Mouse (Mus musculus): ENCODE measurements around the gene Zmiz1. TPM values are rescaled to one million over a fixed set of nuclear protein-coding genes. Genes with fewer than 3 reads are reported as not detected.

The Zmiz1 gene
- polyA plus RNA-seq, 1 experiment from 2014 or later: 66.5 TPM

DNA sequence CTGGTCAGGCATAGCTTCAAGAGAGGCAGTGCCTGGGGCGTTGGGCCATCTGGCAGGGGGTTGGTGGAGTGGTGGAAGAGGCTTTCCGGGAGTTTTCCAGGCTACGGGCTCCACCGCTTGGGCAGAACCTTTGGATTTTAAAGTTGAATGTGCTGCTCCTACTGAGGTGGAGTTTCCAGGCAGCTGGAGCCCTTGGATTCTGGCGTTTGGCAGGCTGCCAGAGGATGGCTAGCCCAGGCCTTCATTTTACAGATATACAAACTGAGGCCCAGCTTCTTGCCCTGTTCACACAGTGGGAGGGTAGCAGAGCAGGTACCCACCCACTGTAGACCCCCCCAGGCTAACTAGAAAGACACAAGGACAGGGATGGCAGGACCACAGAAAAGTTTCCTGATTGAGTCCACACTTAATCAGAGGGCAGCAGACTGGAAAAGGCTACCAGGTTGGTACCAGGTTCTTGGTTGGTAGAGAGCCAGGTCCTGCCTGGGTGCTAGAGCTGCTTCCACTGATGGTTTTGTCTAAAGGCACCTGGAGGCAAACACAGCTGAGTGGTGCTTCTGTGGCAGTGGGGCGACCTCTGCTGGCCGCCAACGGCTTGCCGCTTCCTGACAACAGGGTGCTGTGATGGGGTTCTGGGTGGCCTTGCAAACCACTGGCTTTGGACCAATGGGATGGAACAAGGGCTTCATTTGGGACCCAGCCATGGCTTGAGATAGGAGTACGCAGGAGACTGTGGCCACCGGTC is 106.5 kb downstream of the Zmiz1 start:
- no peak overlapping the region for H3K4me3 ChIP-seq
- WGBS: 29% methylated on average over 11 of the region's 11 CpGs
- no peak overlapping the region for H3K9ac ChIP-seq
- peak overlapping the region; percentile 81 for H3K27ac ChIP-seq
- no peak overlapping the region for H3K4me2 ChIP-seq (replicated peaks)
- H3K9me3 ChIP-seq (replicated peaks): no peaks in the 10 kb centered on the region
- H3K36me3 ChIP-seq: peaks cover 7% of the 10 kb centered on the region; the same call in 1 of the 2 replicates
- H3K27me3 ChIP-seq: no peaks in the 10 kb centered on the region
- peak; percentile 60 for ATAC-seq (ENCODE audit: low FRiP score)
- peaks cover 47% of the 10 kb centered on the region for H3K4me1 ChIP-seq

DNA sequence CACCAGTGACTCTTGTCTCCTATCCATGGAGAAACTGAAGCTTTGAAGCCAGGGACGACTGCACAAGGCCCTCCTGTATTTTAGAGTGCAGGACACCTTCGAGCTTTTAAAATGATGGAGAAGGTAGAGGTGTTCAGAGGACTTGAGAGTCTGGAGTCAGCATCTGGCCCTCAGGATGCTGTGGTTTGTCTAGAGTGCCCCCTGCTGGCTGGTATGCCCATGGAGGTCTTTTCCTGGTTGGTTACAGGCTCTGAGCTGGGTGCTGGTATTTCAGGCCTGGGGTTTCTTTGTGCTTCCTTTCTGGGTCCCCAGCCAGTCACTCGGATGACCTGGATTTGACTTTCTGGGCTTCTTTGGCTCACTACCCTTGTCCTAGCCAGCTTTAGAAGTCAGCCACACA is 108.3 kb downstream of the Zmiz1 start:
- H3K9me3 ChIP-seq (replicated peaks): no peaks in the 10 kb centered on the region
- peaks cover 37% of the 10 kb centered on the region for H3K4me1 ChIP-seq
- 62% methylated on average over 3 of the region's 3 CpGs for WGBS
- H3K4me2 ChIP-seq (replicated peaks): no peak overlapping the region
- H3K4me3 ChIP-seq: no peak overlapping the region
- peaks cover 11% of the 10 kb centered on the region for H3K36me3 ChIP-seq
- H3K27me3 ChIP-seq: no peaks in the 10 kb centered on the region
- no peak for ATAC-seq (ENCODE audit: low FRiP score)
- H3K9ac ChIP-seq: no peak overlapping the region
- H3K27ac ChIP-seq: no peak overlapping the region

DNA sequence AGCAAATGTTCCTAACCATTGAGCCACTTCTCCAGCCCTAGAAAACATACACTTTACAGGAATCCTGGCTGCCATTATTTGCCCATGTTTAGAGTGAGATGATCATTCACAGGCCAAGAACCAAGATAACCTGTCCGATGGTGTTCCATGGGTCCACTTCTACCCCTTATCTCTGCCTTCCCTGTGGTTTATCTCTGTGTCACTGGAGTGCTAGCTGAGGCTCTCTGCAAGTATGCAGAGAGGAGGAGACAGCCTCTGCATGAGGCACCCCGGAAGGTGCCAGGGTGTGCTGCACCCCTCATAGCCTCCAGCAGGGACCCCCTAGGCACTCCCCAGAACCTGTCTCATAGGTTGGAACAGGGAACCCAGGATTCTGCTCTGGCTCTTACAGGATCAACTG is 108.9 kb downstream of the Zmiz1 start:
- Histone ChIP-seq H3K9ac (no peak overlapping the region), H3K36me3 (peaks cover 17% of the 10 kb centered on the region), H3K27me3 (no peaks in the 10 kb centered on the region), H3K4me1 (peaks cover 33% of the 10 kb centered on the region), H3K4me3 (no peak overlapping the region), H3K4me2 (replicated peaks) (no peak overlapping the region), H3K27ac (no peak overlapping the region), H3K9me3 (replicated peaks) (no peaks in the 10 kb centered on the region)
- 91% methylated on average over 2 of the region's 2 CpGs for WGBS
- no peak for ATAC-seq (ENCODE audit: low FRiP score)

DNA sequence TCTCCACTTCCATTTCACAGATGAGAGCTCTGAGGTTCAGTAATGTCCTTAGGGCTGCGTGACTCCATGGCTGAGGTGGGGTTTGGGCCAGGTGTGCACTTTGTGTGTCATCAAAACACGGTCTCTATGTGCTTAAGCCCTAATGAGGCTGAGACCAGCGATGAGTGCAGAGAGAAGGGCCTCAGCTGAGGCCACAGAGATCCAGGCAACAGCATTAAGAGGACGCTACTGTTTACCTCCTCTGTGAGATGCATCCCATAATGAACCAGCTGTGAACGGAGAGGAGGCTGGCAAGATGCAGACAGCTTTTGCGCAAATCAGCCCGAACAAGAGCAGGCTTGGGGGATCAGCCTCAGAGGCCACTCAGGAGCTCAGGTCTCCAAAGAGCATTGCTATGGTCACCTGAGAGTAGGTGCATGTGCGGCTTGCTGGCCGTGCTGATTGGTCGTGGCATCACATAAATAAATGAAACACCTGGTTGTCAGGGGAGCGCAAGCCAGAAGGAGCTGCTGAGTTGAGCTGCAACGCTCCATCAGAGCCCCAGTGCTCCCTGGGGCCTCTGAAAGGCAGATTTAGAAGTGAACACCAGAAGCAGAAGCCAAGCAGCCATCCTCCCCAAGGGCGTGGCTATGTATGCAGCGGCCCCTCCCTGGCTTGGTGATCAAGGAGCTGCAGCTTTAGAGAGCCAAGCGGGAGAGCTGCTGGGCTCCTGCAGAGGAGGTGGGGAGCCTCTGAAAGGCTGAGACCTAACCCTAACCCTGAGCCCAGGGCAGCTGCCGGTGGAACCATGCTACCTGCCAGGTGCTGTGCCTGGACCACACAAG is 115.3 kb downstream of the Zmiz1 start:
- WGBS: 51% methylated on average over 16 of the region's 16 CpGs
- H3K27me3 ChIP-seq: no peaks in the 10 kb centered on the region
- peak overlapping the region; percentile 60 for H3K27ac ChIP-seq
- H3K4me3 ChIP-seq: no peak overlapping the region
- peaks cover 54% of the 10 kb centered on the region for H3K36me3 ChIP-seq
- no peak overlapping the region for H3K4me2 ChIP-seq (replicated peaks)
- H3K9me3 ChIP-seq (replicated peaks): no peaks in the 10 kb centered on the region
- ATAC-seq (ENCODE audit: low FRiP score): 0 out of 2 replicates have a peak, but pooled peaks have one; percentile 33
- H3K4me1 ChIP-seq: peaks cover 41% of the 10 kb centered on the region
- no peak overlapping the region for H3K9ac ChIP-seq

DNA sequence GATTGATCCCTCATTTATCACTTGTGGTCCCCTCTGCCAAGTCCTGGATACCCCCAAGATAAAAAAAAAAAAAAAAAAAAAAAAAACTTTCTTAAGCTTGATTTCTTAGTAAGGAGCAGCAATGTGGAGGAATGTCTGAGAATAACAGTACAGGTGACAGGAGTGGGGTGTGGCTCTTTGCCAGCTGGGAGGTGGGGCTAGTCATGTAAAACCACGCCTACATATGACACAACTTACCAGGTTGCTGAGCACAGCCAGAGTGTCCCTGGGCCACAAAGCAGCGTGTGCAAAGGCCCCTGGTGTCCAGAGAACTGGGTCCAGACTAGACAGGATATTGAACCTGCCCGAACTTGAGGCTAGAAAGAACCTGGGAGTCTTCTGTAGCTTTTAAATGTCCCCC is 117.7 kb downstream of the Zmiz1 start:
- Histone ChIP-seq H3K36me3 (peaks cover 71% of the 10 kb centered on the region), H3K27ac (no peak overlapping the region; the same call in 1 of the 2 replicates)
- ATAC-seq (ENCODE audit: low FRiP score): no peak

DNA sequence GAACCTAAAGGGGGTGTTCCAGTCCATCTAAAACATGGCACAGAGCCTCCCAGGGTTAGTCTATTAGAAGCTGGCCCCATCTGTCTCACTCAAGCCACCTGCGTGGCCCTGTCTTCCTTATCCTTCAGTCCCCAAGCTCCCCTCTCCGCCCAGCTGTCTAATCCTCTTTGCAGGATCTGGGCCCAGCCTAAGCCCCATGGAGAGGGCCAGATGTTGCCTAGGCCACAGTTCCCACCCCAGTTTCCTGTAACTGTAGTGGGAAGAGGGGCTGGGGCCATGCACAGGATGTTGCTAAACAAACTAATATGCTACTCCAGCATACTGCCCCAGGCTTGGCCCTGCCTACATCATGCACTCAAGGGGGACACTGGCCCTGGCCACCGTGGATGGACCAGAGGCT is 118.4 kb downstream of the Zmiz1 start:
- H3K4me1 ChIP-seq: peaks cover 54% of the 10 kb centered on the region
- no peaks in the 10 kb centered on the region for H3K27me3 ChIP-seq
- no peak for ATAC-seq (ENCODE audit: low FRiP score)
- peaks cover 70% of the 10 kb centered on the region for H3K36me3 ChIP-seq
- H3K9me3 ChIP-seq (replicated peaks): no peaks in the 10 kb centered on the region
- peak overlapping the region; percentile 50 for H3K27ac ChIP-seq
- H3K4me2 ChIP-seq (replicated peaks): no peak overlapping the region
- 40% methylated on average over 3 of the region's 3 CpGs for WGBS
- no peak overlapping the region for H3K4me3 ChIP-seq
- H3K9ac ChIP-seq: 0 out of 2 replicates have a peak overlapping the region, but pooled peaks have one; percentile 45

More for the DNA sequence above, 117.7 kb downstream of the Zmiz1 start:
- H3K9me3 ChIP-seq (replicated peaks): no peaks in the 10 kb centered on the region
- H3K4me3 ChIP-seq: no peak overlapping the region
- H3K27me3 ChIP-seq: no peaks in the 10 kb centered on the region
- WGBS: 83% methylated on average over 3 of the region's 3 CpGs
- no peak overlapping the region for H3K4me2 ChIP-seq (replicated peaks)
- H3K4me1 ChIP-seq: peaks cover 54% of the 10 kb centered on the region
- no peak overlapping the region for H3K9ac ChIP-seq

DNA sequence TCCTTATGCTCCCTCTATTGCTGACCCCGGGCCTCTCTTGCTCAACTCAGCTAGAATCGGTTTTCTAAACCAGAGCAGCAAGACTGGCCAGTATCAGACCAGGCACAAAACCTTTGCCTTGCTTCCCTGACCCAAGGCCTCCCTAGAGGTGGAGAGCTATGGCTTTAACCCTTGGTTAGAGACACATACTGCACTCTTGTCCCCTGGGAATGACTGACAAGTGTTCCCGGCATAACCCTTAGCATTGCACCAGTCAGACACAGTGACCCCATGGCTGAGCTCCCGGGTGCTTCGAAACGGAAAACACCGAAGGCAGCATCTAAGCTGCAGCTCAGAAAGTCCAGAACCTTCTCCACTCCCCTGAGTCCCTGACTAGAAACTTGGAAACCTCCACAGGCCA is 120.6 kb downstream of the Zmiz1 start:
- Histone ChIP-seq H3K4me1 (peaks cover 54% of the 10 kb centered on the region), H3K4me3 (no peak overlapping the region), H3K36me3 (peaks cover 62% of the 10 kb centered on the region), H3K9me3 (replicated peaks) (no peaks in the 10 kb centered on the region), H3K4me2 (replicated peaks) (no peak overlapping the region), H3K27me3 (no peaks in the 10 kb centered on the region), H3K9ac (no peak overlapping the region), H3K27ac (peak overlapping the region; percentile 53; the same call in 1 of the 2 replicates)
- no peak for ATAC-seq (ENCODE audit: low FRiP score)
- 82% methylated on average over 7 of the region's 7 CpGs for WGBS

DNA sequence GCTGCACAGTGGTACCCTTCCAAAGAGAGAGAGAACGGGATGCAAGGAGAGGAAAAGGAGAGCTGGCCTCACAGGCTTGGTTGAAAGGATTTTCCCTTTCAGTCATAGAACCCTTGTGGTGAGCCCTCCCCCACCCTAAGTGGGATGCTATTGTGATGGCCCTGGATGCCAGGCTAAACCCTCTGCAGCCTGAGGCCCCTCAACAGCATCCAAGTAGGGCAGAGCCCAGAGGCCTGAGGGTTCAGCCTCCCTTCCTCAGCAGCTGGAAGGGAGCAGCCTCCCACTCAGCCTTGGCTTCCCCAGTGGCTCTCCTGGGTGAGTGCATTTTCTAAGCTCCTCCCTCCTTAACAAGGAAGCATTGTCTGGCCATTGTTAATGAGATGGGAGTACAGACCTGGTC is 121.4 kb downstream of the Zmiz1 start:
- no peak for ATAC-seq (ENCODE audit: low FRiP score)
- Histone ChIP-seq H3K36me3 (peaks cover 62% of the 10 kb centered on the region), H3K4me3 (no peak overlapping the region), H3K9me3 (replicated peaks) (no peaks in the 10 kb centered on the region), H3K9ac (no peak overlapping the region), H3K4me1 (peaks cover 61% of the 10 kb centered on the region), H3K4me2 (replicated peaks) (no peak overlapping the region), H3K27ac (peak overlapping the region; percentile 53), H3K27me3 (no peaks in the 10 kb centered on the region)
- 19% methylated on average over 1 of the region's 1 CpGs for WGBS

DNA sequence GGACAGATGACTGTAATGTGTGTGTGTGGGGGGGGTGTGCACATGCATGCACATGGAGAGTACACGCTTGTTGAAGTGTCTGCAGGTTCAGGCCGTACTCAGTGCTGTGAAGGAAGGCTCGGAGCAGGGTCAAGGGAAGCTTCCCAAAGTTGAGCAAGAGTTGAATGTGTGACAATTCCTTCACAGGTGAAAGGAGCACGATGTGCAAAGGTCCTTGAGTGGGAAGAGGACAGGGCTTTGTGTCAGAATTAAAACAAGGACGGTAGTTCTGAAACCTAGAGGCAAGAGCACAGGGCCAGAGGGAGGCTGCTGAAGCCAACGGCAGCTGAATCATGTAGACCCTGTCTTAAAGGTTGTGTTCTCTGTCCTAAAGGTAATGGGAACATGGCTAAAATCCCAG is 123.6 kb downstream of the Zmiz1 start:
- H3K4me2 ChIP-seq (replicated peaks): no peak overlapping the region
- H3K9me3 ChIP-seq (replicated peaks): no peaks in the 10 kb centered on the region
- no peak overlapping the region for H3K9ac ChIP-seq
- WGBS: 97% methylated on average over 6 of the region's 6 CpGs
- H3K27ac ChIP-seq: no peak overlapping the region
- no peak overlapping the region for H3K4me3 ChIP-seq
- H3K4me1 ChIP-seq: peaks cover 68% of the 10 kb centered on the region
- H3K27me3 ChIP-seq: no peaks in the 10 kb centered on the region
- ATAC-seq (ENCODE audit: low FRiP score): no peak
- peaks cover 43% of the 10 kb centered on the region for H3K36me3 ChIP-seq

DNA sequence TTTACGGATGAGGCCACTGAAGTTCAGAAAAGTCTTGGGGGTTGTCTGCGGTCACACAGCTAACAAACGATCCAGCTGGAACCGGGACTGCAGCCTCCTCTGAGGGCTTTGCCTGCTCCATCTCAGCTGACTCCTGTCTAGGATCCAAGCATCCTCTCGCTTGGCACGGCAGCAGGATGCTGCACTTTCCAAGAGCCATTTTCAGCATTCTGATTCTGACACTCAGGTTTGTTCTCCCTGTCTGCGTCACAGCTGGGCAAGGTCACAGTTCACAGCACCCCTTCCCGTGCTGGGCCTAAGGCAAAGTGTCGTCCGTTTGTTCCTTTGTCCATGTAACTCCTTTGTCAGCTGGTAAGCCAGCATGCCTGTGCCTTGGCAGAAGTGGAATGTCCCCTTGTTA is 124.9 kb downstream of the Zmiz1 start:
- Histone ChIP-seq H3K4me1 (peaks cover 74% of the 10 kb centered on the region), H3K9me3 (replicated peaks) (no peaks in the 10 kb centered on the region), H3K9ac (0 out of 2 replicates have a peak overlapping the region, but pooled peaks have one; percentile 13), H3K4me3 (no peak overlapping the region), H3K4me2 (replicated peaks) (no peak overlapping the region), H3K27me3 (no peaks in the 10 kb centered on the region), H3K27ac (peak overlapping the region; percentile 99), H3K36me3 (peaks cover 35% of the 10 kb centered on the region)
- WGBS: 57% methylated on average over 10 of the region's 10 CpGs
- no peak for ATAC-seq (ENCODE audit: low FRiP score)

DNA sequence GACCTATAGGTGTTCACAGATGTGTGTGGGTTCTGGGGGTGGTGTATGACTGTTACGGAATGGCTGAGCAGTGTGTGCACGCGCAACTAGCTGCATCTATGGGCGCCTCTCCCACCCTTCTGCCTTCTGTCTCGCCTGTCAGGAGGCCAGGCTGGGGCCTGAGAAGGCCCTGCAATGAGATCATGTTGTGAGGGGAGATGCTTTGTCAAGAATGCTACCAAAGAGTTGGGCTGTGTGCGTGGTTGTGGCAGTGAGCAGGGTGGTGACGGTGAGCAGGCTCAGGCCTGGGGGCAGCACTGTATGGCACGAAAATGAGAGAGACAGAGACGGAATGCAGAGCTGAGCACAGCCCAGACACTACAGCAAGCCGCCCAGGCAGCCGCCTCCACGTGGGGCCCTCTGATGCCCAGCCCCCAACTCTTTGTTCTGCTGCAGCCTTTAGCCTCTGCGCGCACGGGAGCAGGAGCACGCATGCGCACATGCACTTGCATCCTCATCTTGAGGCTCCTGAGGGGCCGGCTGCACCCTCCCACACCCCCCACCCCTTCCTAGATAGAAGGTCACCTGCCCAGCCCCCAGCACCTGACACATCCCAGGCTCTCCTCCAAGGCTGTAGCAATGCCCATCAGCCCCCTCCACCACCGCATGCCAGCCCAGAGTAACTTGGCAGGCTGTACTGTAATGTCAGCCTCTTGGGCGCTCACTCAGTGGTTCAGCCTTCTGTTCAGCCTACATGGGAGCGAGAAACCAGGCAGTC is 126.7 kb downstream of the Zmiz1 start:
- peak; percentile 76 for ATAC-seq (ENCODE audit: low FRiP score)
- Histone ChIP-seq H3K4me1 (peaks cover 74% of the 10 kb centered on the region), H3K27ac (peak overlapping the region; percentile 99), H3K9me3 (replicated peaks) (no peaks in the 10 kb centered on the region), H3K4me3 (no peak overlapping the region), H3K4me2 (replicated peaks) (peak overlapping the region; percentile 20), H3K36me3 (peaks cover 25% of the 10 kb centered on the region), H3K9ac (peak overlapping the region; percentile 56), H3K27me3 (no peaks in the 10 kb centered on the region)
- WGBS: 21% methylated on average over 20 of the region's 21 CpGs

Data from hindbrain, embryonic 12.5 days (tissue).